Mouse (Mus musculus) heart, postnatal 14 days (tissue): ENCODE results near the gene Stac3. TPM values are rescaled to one million over a fixed set of nuclear protein-coding genes. Genes with fewer than 3 reads are reported as not detected.
A peak's percentile ranks its signal among the peaks of the same experiment; 100 is the strongest.

Experiments used
- DNase-seq, 2 experiments: peaks; one replicate each; pipeline ENCODE4 v3.0.0; 2021 to 2022
- intact Hi-C: fragments of 180-260 bp; cut with DNase I; formaldehyde crosslinking; loops from one replicate; pipeline ENCODE4 v1.15.1; 2025
- long read RNA-seq, 2 experiments: library from polyadenylated mRNA; stranded (forward); transcript quantifications; one replicate each; pipeline ENCODE4 v2.0.0; 2021
- total RNA-seq, 2 experiments: library from RNA; stranded (reverse); gene quantifications; 2 replicates each; pipeline ENCODE4 v1.2.3; 2021

Stac3 gene
- 1 to 10 TPM in 1 of 2 experiments, under 1 TPM in 1; 0.88 to 2.1 TPM for total RNA-seq
- long read RNA-seq, experiment 1 = 0 reads
- long read RNA-seq, experiment 2 = 0 reads

- no peak for DNase-seq
- intact Hi-C loops = no loop called here
Observed at GRCm38 (mm10) chr10:127500894-127501893, at the start of gene Stac3. Gene Stac3 (plus strand): TSS chr10:127501686.

DNA sequence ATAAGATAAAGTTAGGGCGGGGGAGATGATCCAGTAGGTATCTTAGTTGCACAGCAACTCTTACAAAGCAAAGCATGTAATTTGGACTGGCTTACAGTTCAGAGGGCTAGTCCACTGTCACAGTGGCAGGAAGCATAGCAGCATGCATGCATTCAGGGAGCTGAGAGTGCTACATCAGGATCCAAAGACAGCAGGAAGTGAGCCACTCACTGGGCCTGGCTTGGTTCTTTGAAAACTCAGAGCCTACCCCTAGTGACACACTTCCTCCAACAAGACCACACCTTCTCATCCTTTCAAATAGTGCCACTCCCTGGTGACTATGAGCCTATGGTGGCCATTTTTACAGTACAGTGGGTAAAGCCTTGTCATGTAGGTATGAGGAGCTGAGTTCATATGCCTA, 47.8 kb upstream of the Stac3 start:
- intact Hi-C loops = no loop called here
- no peak for DNase-seq

GRCm38 (mm10) chr10:127462411-127463096, 38.9 kb upstream of the Stac3 start:
- intact Hi-C loops = loop anchor here (5.0 kb wide), 1 partner anchor 110 kb away; the partner anchor contains the start of gene Inhbe
- DNase-seq = no peak

GRCm38 (mm10) chr10:127471281-127471988, 30.1 kb upstream of the Stac3 start:
- DNase-seq = no peak
- intact Hi-C loops = no loop called here

DNA sequence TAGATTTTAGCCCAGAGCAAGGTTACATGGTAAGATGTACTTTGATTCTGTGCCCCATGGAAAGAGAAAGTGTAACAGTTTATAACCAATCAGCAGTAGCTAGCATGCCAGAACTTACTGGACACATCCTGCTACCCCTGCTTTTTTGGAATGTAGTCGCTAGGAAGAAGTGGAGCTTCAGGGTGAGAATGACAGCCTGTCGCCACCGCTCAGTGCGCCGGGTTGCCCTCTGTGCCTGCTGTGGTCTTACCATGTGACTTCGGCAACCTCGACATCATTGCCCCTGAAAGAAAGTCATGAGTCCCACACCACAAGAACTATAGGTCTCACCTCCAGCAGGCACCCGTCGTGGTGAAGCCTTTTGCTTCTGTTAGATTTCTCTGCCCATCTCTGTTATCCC, 28.8 kb upstream of the Stac3 start:
- DNase-seq = no peak
- intact Hi-C loops = no loop called here

GRCm38 (mm10) chr10:127475175-127475574, 26.3 kb upstream of the Stac3 start:
- DNase-seq = no peak
- intact Hi-C loops = no loop called here

DNA sequence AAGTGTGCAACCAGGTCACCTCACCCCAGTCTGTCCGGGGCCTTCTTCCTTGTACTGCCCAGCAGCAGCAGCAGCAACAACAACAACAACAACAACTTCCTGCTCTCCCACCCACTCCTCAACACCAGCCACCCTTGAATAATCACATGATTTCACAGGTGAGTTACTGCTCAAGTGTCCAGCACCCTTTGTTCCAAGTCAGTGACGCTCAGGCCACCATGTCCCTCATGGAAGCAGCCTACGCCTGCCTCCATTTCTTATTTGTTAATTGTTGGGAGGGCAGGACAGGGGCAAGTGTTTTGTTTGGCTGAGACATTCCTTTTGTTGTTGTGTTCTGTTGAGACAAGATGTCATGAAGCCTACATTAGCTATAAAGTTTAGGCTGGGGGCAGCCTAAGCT, 24.9 kb upstream of the Stac3 start:
- DNase-seq = no peak
- intact Hi-C loops = no loop called here

DNA sequence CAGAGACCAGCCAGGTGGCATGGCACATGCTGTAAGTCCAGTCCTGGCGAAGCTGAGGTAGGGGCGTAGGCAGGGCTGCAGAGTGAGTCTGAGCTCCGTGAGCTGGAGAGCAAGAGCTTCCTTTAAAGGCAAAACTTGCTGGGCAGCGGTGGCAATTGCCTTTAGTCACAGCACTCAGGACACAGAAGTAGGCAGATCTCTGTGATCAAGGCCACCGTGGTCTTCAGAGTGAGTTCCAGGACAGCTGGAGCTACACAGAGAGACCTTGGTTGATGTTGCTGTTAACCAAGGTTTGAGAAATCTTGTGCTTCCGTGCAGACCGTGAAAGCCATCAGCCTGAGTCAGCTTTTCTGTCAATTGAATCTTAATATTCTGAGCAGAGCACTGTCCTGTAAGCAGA, 24.2 kb upstream of the Stac3 start:
- no peak for DNase-seq
- intact Hi-C loops = no loop called here

- intact Hi-C loops = no loop called here
- DNase-seq = peak in 1 of 2 experiments; percentile 47
Observed at GRCm38 (mm10) chr10:127479131-127479530, 22.4 kb upstream of the Stac3 start.

GRCm38 (mm10) chr10:127480833-127481813, 20.4 kb upstream of the Stac3 start:
- DNase-seq = peak; percentile 47 to 53
- intact Hi-C loops = no loop called here

GRCm38 (mm10) chr10:127485235-127485634, 16.3 kb upstream of the Stac3 start:
- intact Hi-C loops = no loop called here

GRCm38 (mm10) chr10:127488856-127489255, 12.6 kb upstream of the Stac3 start:
- intact Hi-C loops = no loop called here
- no peak for DNase-seq

More at GRCm38 (mm10) chr10:127485235-127485634, 16.3 kb upstream of the Stac3 start:
- DNase-seq = no peak

DNA sequence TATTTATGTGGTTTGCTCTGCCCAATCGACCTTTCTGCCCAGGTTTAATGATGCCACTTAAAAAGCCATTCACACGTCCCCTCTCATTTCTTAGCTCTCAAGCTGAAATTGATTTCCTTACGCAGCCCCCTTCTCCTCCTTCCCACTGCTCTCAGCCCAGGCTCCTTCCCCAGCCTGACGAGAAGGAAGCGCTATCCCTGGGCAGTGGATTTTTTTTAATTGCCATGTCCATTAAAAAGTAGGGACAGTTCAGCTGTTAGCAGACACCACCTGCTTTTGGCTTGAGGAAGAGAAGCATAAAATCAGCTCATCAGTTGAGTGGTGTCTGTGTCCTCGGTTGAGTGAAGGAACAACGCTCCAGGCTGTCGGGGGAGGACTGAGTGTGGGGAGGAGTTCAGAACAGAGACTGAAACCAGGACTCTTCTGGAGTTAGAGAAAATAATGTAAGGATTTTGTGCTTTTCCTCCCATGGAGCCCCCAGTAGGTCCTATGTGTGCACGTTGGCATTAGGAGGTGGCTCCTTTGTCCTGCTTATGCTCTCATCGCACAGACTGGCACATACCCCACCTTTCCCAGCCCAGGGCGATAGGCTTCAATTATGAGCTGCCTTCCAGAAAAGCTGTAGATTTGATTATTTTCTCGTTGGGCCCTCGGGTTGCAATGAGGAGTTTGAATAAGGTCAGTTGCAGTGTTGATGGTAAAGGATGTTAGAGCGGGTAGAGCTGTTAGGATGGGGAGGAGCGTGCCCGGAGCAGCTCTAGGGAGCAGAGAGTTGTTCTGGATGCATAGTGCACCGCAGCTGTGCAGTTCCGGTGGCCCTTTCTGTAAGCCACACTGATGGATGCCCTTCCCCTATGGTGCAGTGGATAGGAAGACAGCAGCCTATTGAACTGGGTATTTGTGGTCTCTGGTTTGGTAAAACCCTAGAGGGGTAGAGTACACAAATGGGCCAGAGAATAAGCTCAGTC, 11.0 kb upstream of the Stac3 start:
- intact Hi-C loops = no loop called here
- no peak for DNase-seq

GRCm38 (mm10) chr10:127491128-127491512, 10.4 kb upstream of the Stac3 start:
- intact Hi-C loops = no loop called here
- no peak for DNase-seq

GRCm38 (mm10) chr10:127492118-127492517, 9.4 kb upstream of the Stac3 start:
- intact Hi-C loops = no loop called here
- DNase-seq = no peak

GRCm38 (mm10) chr10:127496156-127496555, 5.3 kb upstream of the Stac3 start:
- intact Hi-C loops = no loop called here
- no peak for DNase-seq

GRCm38 (mm10) chr10:127499516-127499915, 2.0 kb upstream of the Stac3 start:
- no peak for DNase-seq

GRCm38 (mm10) chr10:127500042-127500441, 1.4 kb upstream of the Stac3 start:
- DNase-seq = no peak
- intact Hi-C loops = no loop called here

More at GRCm38 (mm10) chr10:127499516-127499915, 2.0 kb upstream of the Stac3 start:
- intact Hi-C loops = no loop called here
